Mouse (Mus musculus) kidney, adult 11 months (tissue): ENCODE data around the gene Eppin.
"Not testable (repeated sequence)": the region's sequence is repeated elsewhere in the genome, so short reads cannot be mapped to it uniquely, and the experiment has no call there.

Experiments
- DNase-seq: peaks from one replicate; pipeline ENCODE4 v3.0.0; 2022

Gene Eppin

DNA sequence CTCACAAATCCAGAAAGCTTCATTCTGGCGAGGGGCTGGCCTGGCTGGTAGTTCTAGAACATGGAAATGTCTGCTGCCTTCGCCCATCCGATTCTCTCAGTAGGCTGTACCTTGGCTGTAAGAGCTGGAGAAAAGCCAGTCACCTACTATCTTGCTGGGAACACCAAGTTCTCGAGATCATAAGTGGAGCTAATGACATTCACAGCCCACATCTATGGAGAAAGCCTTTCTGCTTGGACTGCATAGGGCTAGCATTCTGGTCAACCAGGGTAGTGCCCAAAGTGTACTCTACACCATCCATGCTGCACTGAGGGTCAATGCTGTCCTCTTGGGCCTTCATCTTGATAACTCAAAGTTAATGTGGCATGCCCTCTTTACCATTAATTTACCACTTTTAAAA, at the start of gene Eppin:
Gene Eppin (minus strand): TSS at position 101 of the 400 bp plus-strand sequence.
- DNase-seq, result no peak

GRCm38 (mm10) chr2:164641881-164642673, 48.7 kb upstream of the Eppin start:
- DNase-seq, result no peak

GRCm38 (mm10) chr2:164641129-164641528, 47.7 kb upstream of the Eppin start:
- DNase-seq, result peak; percentile 44

GRCm38 (mm10) chr2:164638696-164639095, 45.3 kb upstream of the Eppin start, which contains the start of gene Wfdc16:
TSS of gene Wfdc16 (minus strand) at chr2:164638796.
- DNase-seq, result no peak

- no peak for DNase-seq
Observed at GRCm38 (mm10) chr2:164635266-164635665, 41.9 kb upstream of the Eppin start.

- no peak for DNase-seq
Observed at GRCm38 (mm10) chr2:164621775-164622174, 28.4 kb upstream of the Eppin start.

DNA sequence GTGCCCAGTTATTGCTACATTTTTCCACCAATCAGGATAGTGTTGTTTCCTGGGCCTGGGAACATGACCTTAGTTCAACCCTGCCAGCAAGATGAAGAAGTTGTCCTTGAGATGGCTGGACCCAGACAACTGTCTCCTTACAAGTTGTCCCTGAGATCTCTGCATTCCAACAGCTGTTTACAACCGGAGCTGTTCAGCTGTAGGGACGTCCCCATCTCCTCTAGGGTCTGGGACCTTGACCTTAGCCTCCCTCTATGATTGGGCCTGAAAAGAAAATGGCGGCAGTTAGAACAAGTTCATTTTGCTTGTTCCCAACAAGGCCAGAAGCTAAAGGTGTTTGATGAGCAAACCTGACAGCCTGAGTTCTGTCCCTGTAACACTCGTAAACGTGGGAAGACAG, 25.7 kb upstream of the Eppin start:
- DNase-seq, result no peak

- DNase-seq, result no peak
Observed at GRCm38 (mm10) chr2:164615386-164615785, 22.0 kb upstream of the Eppin start.

- peak; percentile 7 for DNase-seq
Observed at GRCm38 (mm10) chr2:164613471-164613870, 20.1 kb upstream of the Eppin start, which contains the start of the genes Wfdc6b and Wfdc8. TSS of gene Wfdc6b (plus strand) at chr2:164613522. TSS of gene Wfdc8 (minus strand) at chr2:164613626.

DNA sequence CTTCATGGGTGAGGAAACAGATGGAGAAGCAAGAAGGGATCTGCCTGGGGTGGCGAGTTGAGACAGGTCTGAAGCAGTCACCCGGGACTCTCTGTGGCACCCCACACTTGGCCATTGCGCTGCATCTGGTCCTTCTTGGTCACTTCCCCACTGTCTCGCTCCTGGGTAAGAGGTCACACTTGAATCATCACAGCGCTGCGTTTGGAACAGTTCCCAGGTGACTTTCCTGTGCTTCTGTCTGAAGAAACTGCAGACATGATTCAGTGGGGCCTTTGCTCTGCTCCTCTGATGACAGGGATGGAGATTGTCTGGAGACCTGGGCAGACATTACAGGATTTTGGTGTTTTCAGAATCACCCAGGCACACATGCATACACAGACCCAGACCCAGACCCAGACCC, 15.4 kb upstream of the Eppin start:
- no peak for DNase-seq

DNA sequence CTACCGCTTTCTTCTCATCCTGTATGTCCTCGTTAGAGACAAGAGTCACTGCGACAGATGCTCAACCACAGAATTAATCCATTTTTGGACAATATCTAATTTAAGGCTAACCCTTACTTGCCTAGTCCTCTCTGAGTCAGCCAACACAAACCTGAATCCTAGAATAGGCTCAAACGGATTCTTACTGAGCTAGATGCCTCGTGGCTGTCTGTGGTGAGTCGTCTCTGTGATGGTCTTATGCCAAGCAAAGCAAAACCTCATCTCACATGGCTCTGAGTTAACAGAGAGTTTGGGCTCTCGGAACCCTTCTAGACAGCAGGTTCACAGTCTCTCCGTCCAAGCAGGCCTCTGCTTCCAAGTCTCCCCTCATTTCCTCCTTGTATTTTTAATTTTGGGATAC, 11.0 kb upstream of the Eppin start:
- no peak for DNase-seq

DNA sequence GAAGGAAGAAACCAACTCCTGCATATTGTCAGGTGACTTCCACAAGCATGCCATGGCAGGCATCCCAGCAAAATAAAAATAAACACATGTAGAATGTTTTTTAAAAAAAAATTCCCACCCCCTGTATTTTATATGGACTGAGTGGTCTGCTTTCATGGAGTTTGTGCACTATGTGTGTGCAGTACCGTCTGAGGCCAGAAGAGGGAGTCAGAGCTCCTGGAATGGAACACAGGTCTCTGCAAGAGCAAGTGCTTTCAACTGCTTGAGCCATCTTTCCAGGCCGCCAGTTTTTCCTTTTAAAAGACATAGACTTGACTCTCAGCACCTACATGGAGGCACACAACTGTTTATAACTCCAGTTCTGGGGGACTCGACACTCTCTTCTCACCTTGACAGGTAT, 10.1 kb upstream of the Eppin start:
- no peak for DNase-seq

DNA sequence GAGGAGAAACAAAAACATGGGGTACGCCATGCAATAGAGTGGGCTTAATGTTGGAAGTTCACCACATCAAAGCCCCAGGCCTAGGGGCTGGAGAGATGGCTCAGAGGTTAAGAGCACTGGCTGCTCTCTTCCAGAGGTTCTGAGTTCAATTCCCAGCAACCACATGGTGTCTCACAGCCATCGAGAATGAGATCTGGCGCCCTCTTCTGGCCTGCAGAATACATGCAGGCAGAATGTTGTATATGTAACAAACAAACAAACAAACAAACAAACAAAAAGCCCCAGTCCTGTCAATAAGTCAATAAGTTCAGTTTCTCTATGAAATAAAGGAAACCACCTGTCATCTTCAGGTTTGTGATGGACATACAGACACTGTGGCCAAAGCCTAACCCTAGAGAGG, 6.8 kb upstream of the Eppin start:
- DNase-seq, result no peak

- DNase-seq, result no peak
Observed at GRCm38 (mm10) chr2:164592014-164592413, 1.4 kb downstream of the Eppin start.

DNA sequence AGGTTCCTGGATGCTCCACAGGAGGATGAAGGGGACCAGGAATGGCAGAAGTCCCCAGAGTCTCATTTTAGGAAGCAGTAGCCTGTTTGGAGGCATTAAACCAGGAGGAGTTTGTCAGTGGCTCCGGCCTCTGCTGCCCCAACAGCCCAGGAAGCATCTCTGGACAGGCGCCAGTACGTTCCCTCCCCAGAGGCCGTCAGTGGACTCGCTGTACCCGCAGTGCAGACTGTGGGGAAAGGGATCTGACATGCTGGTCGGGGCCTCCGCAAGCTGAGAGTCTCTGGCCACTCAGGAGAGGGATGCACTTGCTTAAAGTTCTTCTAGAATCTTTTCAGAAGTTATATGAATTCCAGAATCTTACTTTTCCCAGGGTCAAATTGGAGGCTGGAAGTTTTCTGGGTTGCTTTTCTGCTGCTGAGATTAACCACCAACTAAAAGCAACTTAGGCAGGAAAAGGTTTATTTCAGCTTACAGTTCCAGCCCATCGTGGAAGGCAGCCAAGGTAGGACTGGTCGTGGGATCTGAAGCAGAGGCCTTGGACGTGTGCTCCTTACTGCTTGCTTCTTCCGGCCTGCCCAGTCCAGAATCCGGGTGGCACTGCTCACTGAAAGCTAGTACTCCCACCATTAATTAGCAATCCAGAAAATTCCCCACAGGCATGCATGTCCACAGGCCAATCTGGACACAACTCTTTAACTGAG, 8.2 kb downstream of the Eppin start, which contains the start of gene Wfdc6a:
Gene Wfdc6a (minus strand): TSS at position 423 of the 701 bp plus-strand sequence.
- DNase-seq, result not testable (repeated sequence)

DNA sequence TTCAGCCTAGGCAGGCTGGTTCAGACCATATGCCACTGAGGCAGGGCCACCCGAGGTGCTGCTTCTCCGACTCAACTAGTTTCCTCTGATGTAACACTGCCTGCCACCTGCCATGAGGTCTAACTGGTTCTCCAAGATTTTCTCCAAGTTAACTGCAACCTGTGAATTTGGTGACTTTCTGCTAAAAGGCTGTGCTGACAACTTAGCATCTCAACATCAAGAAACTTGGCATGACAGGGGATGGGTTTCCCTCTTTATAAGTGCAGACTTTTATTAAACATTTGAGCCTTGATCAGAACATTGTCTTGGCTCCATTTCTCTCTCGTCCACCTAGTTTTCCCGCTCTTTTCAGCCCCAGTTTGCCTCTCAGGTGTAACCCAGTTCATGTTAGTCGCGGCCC, 20.0 kb downstream of the Eppin start, which contains the start of gene Spint3:
Gene Spint3 (minus strand): TSS at position 101 of the 400 bp plus-strand sequence.
- not testable (repeated sequence) for DNase-seq

DNA sequence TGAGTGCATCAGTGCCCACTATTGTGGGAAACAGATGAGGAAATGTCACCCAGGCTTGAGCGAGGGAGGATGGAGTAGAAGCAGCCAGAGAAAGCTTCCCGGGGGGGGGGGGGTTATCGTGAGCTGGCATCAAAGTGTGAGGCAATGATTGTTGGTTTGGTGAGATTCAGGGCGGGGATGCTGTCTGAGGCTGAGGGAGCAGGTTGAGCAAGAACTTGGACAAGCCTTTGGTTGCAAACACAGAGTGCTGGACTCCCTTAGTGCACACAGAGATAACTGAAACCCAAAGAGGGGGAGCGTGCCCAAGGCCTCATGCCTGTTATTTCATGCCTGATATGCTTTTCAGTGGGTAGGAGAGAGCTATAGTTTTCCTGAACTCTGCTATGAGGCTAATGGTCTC, 25.9 kb downstream of the Eppin start:
- no peak for DNase-seq

DNA sequence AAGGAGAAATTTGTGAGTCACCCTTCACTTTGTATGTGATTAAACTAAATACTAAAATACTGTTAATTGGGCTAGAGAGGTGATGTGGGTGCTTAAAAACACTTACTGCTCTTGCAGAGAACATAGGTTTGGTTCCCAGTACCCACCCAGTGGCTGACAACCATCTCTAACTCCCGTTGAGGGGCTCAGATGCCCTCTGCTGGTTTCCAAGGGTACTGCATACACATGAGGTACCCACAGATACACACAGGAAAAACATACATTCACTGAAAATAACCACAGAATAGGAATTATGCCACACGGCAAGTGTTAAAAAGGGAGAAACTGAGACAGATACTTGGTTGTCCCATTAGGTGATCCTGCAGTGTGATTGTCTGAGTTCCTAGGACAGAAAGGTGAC, 26.4 kb downstream of the Eppin start:
- DNase-seq, result no peak

GRCm38 (mm10) chr2:164564346-164564745, 29.0 kb downstream of the Eppin start:
- no peak for DNase-seq

DNA sequence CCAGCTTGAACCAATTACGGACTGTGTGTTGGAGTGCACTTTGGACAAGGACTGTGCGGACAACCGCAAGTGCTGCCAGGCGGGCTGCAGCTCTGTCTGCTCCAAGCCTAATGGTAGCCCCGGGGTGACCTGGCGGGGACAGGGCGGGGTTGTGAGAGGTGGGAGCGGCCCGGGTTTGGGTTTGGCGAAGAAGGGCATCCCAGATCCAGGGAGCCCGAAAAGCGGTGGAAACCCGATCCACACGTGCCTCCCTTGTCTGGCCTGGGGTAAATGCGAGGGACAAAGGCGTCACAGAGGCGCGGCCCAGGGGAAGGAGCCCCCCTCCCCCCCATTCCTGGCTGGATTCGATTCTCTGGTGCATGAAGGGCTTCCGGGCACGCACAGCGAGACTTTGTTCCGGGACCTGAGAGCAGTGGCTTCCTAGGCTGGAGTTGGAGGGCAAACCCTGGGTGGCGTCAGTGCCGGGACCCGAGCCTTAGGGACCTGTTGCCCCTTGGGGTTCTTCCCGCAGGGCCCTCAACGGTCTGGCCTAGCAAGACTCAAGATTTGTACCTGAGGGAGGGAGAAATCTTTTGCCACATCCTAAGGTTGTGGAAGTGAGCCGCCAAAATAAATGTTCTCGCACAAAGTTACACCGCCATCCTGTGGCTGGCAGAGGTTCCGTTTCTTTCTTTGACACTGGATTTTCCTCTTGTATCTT, 29.9 kb downstream of the Eppin start:
- peak; percentile 64 for DNase-seq

DNA sequence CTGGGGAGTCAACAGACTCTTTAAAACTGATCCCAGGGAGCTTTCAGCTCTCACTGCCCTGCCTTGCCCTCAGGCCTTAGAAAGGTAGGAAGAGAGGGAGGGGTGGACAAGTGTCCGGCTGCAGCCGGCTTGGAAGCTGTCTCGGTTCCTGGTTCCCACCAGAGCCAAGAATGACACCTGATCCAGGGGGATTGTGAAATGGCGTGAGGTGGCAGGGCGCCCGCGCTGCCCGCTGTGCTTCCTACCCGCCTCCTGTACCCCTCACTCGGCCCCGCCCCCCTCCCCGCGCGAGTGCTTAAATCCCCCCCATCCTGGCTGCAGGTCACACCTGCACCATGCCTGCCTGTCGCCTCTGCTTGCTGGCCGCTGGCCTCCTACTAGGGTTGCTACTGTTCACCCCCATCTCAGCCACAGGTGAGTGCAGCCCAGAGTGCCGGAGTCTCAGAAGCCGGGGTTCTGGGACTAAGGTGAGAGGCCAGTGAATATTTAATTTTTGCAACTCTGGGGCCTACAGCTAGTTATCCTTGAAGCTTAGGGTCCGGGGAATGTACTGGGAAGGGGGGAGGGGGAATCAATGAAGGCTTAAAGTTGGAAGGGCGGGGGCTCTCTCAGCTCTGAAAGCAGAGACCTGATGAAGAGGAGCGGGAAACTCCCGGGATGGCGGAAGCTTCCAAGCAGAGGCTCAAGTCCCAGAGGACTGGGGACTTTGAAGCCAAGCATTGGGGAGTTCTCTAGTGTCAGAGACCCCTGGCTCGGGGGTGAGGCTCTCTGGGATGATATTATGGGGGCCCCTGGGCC, 30.8 kb downstream of the Eppin start, which contains the start of gene Wfdc2:
Gene Wfdc2 (plus strand): TSS at position 23 of the 798 bp plus-strand sequence.
- peak; percentile 82 for DNase-seq

DNA sequence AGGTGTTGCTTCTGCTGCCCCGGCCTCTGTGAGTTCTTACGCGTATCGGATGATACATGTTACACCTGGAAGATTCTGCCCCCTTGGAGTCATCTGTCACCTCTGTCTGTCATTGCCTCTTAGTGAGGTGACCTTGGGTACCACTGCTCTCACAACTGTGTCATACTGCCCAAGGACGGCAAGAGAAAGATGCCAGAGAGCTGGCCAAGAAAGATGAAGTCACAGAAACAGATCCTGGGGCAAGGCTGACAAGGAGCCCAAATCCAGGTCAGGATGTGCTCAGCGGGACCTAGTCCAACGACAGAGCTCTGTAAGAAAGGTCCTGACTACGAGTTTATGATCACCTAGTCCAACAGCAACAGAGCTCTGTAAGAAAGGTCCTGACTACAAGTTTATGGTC, 33.3 kb downstream of the Eppin start:
- DNase-seq, result no peak
